Mouse (Mus musculus) brain, adult 2 months (tissue): Measurements from ENCODE around the gene Exosc9.

Experiments used
- DNase-seq: peaks from one replicate; pipeline ENCODE4 v3.0.0; 2011; ENCODE audit warnings: low read depth, low spot score

Exosc9 gene

GRCm38 (mm10) chr3:36552406-36553047 is at the start of gene Exosc9:
Exosc9 (plus strand) TSS chr3:36552606.
- peak; percentile 96 for DNase-seq

DNA sequence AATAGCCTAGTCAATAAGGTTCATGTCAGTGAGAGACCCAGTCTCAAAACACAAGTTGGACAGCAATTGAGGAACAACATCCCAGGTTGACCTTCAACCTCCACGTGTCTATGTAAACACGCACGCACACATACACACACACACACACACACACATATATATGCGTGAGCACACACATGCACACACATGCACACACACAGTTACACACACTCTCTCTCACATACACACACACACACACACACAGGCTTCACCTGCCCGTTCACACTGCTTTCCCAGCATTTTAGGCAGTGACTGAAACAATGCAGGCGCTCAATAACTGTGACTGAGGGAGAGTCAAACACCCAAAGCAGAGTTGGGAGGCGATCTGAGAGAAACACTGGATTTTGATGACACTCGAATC is 47.1 kb upstream of the Exosc9 start:
- no peak for DNase-seq

DNA sequence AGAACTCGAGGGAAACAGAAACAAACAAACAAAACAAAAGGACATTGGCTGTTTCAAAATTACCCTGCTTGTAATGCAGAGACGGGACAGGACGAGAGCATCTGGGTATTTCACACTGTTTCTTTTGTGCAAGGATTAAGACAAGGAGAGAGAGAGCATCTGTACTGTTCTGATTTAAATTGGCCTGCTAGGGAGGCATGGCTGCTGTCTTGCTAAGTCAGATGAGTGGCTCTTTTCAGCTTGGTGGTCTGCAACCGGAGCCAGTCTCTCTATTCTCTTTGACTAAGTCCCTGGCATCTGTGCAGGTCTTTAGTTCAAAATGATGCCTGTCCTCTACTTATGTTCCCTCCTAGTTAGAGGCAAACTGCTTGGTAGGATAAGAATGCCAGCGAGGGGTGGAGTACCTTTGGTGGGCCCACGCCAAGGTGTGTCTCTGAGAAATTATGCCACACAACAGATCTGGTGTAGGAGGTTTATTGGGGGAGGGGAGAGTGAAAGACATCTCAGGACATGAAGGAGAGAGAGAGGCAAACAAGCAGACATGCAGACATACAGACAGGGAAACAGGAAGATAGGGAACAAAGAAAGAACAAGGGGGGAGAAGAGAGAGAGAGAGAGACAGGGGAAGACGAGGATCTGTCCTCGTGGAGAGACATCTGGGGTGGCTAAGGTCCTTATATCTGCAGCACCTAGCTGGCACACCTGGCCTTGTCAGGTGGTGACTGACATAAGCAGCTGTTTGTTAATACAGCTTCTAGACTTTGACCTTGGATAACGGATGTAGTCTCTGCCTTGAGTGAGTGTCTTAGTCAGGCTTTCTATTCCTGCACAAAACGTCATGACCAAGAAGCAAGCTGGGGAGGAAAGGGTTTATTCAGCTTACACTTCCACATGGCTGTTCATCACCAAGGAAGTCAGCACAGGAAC is 46.3 kb upstream of the Exosc9 start:
- DNase-seq, result no peak

GRCm38 (mm10) chr3:36511491-36511890 is 40.9 kb upstream of the Exosc9 start:
- DNase-seq, result no peak

- DNase-seq, result peak; percentile 85
Measured at GRCm38 (mm10) chr3:36516196-36516595, 36.2 kb upstream of the Exosc9 start.

DNA sequence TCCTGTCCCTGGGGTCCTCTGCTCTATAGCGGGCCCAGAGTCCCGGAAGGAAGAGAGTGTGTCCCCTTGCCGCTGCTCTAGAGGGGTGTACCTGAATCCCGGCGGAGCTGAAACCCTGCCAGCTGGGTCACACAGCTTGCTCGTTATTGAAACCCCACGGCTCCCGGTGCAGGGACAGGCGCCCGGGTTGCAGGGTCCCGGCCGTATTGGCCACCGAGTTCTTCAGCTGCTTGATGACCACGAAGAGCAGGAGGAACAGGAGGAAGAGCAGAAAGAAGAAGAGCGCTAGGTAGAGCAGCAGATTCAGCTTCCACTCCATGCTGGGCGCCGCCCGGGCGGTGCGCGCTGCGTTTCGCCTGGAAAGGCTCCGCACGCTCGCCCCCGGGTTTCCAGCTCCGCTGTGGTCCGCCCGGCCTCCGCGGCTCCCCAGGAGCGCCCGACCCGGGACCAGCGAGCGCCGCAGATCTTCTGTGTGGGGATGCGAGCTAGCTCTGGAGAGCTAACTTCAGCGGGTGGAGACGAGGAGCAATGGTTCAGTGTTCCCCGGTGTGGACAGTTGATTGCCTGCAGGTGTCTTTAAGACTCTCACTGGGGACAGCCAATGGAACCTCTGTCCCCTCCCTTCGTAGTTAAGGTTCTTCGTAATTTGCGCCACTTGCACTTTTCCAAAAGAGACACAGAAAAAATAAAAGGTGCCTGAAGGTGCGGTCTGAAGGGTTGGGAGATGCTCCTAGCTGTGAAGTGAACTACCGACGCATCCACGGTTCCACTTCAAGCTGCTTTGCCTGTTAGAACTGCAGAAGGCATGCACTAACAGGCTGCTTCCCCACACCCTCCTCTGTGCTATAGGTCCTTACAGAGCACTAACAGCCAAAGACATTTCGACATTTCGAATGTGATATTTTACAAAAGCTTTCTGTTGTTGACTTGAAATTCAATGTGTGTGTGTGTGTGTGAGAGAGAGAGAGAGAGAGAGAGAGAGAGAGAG is 31.0 kb upstream of the Exosc9 start, which contains the start of gene Gm11549:
TSS of gene Gm11549 (minus strand) at position 741 of the 988 bp plus-strand sequence.
- DNase-seq, result peak; percentile 60

GRCm38 (mm10) chr3:36522137-36522536 is 30.3 kb upstream of the Exosc9 start:
- no peak for DNase-seq

DNA sequence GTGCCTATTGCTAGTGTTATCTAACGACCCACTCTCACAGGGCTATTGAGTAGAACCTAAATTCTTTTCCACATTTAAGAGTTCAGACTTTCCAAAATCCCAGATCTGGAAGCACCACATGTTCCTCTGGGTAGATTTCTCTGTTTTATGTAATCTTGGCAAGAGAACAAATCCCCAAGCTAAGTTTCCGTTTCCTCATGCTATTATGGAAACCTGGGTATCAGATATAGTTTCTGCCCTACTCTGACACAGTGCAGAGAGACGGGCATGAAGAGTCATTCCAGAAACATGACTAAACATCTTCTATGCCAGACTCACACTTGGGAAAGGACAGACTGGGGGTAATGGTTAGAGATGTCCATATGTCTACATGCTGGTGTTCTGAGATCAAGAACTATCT is 27.9 kb upstream of the Exosc9 start:
- peak; percentile 61 for DNase-seq

DNA sequence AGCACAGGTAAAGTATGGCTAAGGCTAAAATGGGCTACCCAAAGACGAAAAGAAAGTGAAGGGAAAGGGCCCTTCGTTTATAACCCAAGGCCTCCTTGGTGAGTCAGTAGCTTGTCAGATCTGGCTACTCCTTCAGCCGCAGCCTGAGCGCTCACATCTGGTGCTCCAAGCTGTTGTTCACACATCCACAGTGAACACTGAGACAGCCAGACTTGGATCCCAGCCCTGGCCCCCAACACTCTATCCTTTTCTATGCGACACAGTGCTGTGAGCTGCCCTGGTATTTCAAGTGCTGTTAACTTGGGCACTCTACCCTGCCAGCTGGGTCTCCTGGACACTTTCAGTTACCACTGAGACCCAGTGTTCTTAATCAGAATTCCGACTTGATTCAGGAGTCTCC is 22.1 kb upstream of the Exosc9 start:
- DNase-seq, result peak; percentile 89

- DNase-seq, result peak; percentile 61
Measured at GRCm38 (mm10) chr3:36530781-36531180, 21.6 kb upstream of the Exosc9 start.

- peak; percentile 65 for DNase-seq
Measured at GRCm38 (mm10) chr3:36531242-36531641, 21.2 kb upstream of the Exosc9 start.

- DNase-seq, result peak; percentile 34
Measured at GRCm38 (mm10) chr3:36531979-36532542, 20.3 kb upstream of the Exosc9 start.

- no peak for DNase-seq
Measured at GRCm38 (mm10) chr3:36532738-36533137, 19.7 kb upstream of the Exosc9 start.

GRCm38 (mm10) chr3:36533201-36533672 is 19.2 kb upstream of the Exosc9 start:
- DNase-seq, result no peak

GRCm38 (mm10) chr3:36536041-36536440 is 16.4 kb upstream of the Exosc9 start:
- DNase-seq, result no peak

DNA sequence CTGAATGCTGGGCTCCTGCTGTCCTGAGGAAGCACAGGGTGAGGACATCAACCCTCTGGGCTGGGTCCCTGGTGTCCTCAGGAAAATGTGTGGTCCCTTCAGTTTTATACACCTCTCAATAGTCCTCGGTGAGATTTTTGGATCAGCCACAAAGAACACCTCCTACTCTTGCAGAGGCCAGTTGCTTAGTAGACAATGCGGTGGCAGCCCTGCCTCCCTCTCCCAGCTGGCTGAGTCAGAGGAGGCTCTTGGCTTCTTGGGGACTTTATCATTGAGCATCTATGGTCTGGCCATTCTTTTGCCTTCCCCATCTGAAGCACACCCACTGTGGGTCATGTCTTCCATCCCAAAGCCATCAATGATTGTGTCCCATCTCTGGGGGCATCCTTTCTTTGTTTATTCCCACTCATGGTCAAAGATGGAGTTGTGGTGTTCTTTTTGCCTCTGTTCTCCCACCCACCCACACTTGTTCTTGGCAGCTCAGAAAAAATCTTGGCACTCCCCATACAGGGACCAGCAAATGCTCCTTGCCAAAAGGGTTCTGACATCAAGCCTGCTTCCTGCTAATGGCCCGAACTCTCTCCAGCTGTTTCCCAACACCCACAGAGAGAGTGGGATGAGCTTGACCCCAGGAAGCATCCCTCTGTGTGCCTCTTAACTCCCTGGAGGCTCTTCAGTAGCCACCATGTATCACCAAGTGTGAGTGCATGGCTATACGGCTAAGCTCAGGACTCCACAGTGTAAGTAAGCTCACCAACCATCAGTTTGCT is 14.5 kb upstream of the Exosc9 start:
- peak; percentile 77 for DNase-seq

GRCm38 (mm10) chr3:36540756-36541155 is 11.7 kb upstream of the Exosc9 start:
- DNase-seq, result peak; percentile 87

DNA sequence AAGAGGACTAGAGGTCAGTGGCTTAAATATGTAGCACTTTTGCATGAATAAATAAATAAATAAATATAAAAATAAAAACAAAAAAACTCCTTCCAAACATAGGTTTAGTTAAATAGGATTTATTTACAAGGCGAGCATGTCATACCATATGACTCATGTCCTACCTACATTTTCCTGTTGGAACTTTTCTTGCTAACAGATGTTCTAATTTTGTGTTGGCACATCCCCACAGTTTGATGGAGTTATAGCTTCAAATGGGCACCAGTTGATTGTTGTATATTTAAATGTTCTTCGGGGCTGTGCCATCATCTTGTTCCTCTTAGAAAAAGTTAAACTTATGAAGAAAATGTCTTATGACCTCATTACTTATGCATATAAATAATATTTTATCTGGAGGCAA is 11.0 kb upstream of the Exosc9 start:
- peak; percentile 47 for DNase-seq

- DNase-seq, result peak; percentile 54
Measured at GRCm38 (mm10) chr3:36544961-36545360, 7.4 kb upstream of the Exosc9 start.

- DNase-seq, result peak; percentile 64
Measured at GRCm38 (mm10) chr3:36551343-36551742, 1.1 kb upstream of the Exosc9 start.
